Mouse (Mus musculus): ENCODE measurements around the gene Sart3.

- TF ChIP-seq CTCF (IDR thresholded peaks at IDR 0.05; ENCODE audit: low read depth) (no peak), EP300 (IDR thresholded peaks at IDR 0.05; ENCODE audit: low read depth) (no peak)
Measured at GRCm38 (mm10) chr5:113808177-113808576, 35.9 kb upstream of the Sart3 start.

All from heart, postnatal 0 days (tissue).